Mouse (Mus musculus): ENCODE data around the gene Rbm17.

DNA sequence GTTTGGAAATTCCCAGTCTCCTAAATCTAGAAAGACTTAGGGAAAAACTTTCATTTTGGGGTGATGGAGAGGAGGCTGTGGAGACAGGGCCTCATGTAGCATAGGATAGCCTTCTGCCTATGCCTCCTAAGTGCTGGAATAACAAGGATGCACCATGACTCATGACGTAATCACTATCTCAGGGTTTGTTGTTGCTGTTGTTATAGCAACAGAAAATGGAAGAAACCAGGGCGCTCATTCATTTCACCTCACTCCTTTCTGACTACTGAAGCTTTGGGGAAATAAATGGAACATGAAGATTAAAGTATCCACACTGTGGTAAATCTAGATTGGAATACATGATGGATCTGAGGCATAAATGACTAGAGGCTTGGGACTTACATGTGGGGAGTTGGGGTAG is 19.8 kb upstream of the Rbm17 start:
- no peak for TF ChIP-seq POLR2A (IDR thresholded peaks at IDR 0.05; ENCODE audit: borderline replicate concordance, extremely low read depth, low read depth, low read length)
- no peak for TF ChIP-seq CTCF (IDR thresholded peaks at IDR 0.05; ENCODE audit: insufficient read depth, low read length)

All from lung, adult 2 months (tissue).